Mouse (Mus musculus): Measurements from ENCODE around the gene Ube2r2.

DNA sequence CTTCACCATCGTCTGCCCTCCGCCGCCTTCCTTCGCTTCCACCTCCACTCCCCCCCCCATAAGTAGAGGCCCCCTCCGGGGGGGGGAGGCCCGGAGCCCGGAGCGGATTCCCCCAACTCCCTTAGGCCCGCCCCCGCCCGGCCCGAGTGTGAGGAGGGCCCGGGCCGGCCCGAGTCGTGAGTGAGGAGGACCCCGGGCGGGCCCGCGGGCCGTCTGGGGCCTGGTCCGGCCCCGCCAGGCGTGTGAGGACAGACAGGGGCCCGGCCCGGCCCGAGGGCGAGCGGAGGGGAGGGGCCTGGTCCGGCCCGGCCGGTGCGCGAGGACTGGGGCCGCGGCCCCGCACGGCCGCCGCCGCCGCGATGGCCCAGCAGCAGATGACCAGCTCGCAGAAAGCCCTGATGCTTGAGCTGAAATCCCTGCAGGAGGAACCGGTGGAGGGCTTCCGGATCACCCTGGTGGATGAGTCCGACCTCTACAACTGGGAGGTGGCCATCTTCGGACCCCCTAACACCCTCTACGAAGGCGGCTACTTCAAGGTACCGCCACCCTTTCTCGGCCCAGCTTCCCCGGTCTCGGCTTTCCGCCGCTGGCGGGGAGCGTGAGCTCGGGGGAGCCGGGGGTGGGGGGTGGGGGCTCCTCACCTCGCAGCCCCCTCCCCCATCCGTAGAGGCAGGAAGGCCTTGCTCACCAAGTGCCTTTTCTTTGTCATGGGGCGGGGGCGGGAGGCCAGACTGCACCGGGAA lies at the start of gene Ube2r2:
- TF ChIP-seq POLR2A (IDR thresholded peaks at IDR 0.05; ENCODE audit: low read depth, low read length) (no peak), CTCF (IDR thresholded peaks at IDR 0.05; ENCODE audit: extremely low read depth, insufficient read depth, insufficient read length, insufficient replicate concordance) (no peak)
